Mouse (Mus musculus): Measurements from ENCODE around the gene Vmn2r22.

GRCm38 (mm10) chr6:123657040-123657439, 6.5 kb upstream of the Vmn2r22 start:
- no peak; the same call in 1 of the 2 replicates for TF ChIP-seq CTCF (IDR thresholded peaks at IDR 0.05; ENCODE audit: borderline replicate concordance, extremely low read depth, insufficient read depth, insufficient read length)
- TF ChIP-seq POLR2A (IDR thresholded peaks at IDR 0.05; ENCODE audit: borderline replicate concordance, extremely low read depth, insufficient read depth, insufficient read length, poor library complexity, severe bottlenecking), result no peak

Data from brain, embryonic 14.5 days (tissue).